Comparison of ENCODE assay signal across 26 mouse cellular contexts in genomic region chr5:127815292-127815691, GRCm38 (mm10).
A peak's percentile ranks its signal among the peaks of the same experiment; 100 is the strongest.
DNase-seq lines count a peak whose midpoint lies in the region; ATAC-seq lines count a peak whose summit lies in the region.
"Had no signal": no experiment of that assay in that cellular context is flagged by ENCODE, and none has a peak within 500 bp of the region (broad histone marks: within the 10 kb centered on the region; RNA-seq: fewer than 3 reads in every experiment).

No protein-coding gene starts in this region.

- no peak overlapping the region for H3K9ac ChIP-seq in embryonic facial prominence, embryonic 14.5 days (ENCODE audit: low read depth, low read length)
- H3K9ac ChIP-seq: embryonic facial prominence, embryonic 12.5 days; forebrain, embryonic 12.5 days; heart, embryonic 13.5 days; hindbrain, embryonic 14.5 days had no signal

- DNase-seq in embryonic facial prominence, embryonic 14.5 days (ENCODE audit: low spot score) = peak; percentile 3
- DNase-seq in embryonic facial prominence, embryonic 10.5 days (ENCODE audit: low spot score) = no peak
- peak; percentile 9 for DNase-seq in lung, postnatal 36 days
- no peak for DNase-seq in lung, postnatal 4 days
- peak; percentile 77 for DNase-seq in MEL-GATA-1-ER (ENCODE audit: extremely low read depth, low read depth)
- DNase-seq in c-Kit-positive CD71-positive TER-119-positive erythroid progenitor cells, embryonic 14.5 days (ENCODE audit: low spot score) = peak; percentile 27
- no peak for DNase-seq in B cell, adult 2 months
- no peak for DNase-seq in adrenal gland, postnatal 25 days
- DNase-seq: adrenal gland, adult 2 months; cerebellum, adult 11-12 months; cerebellum, adult 9-11 months; gastrocnemius, postnatal 10 days; gastrocnemius, postnatal 36 days; heart, adult 2 months; heart, postnatal 14 days; heart, postnatal 4 days had no signal

- WGBS in embryonic facial prominence, embryonic 14.5 days = 70% methylated on average over 8 of the region's 8 CpGs
- 88% methylated on average over 8 of the region's 8 CpGs for WGBS in embryonic facial prominence, embryonic 10.5 days

- H3K4me3 ChIP-seq in embryonic facial prominence, embryonic 14.5 days (ENCODE audit: low read depth, low read length) = no peak overlapping the region
- no peak overlapping the region for H3K4me3 ChIP-seq in embryonic facial prominence, embryonic 10.5 days
- H3K4me3 ChIP-seq: embryonic facial prominence, embryonic 12.5 days; erythroblast, embryonic 14.5 days; forebrain, embryonic 12.5 days; heart, adult 2 months; heart, embryonic 10.5 days; heart, embryonic 13.5 days had no signal

- no peak overlapping the region for H3K4me2 ChIP-seq in embryonic facial prominence, embryonic 14.5 days (ENCODE audit: low read depth, low read length)
- H3K4me2 ChIP-seq: embryonic facial prominence, embryonic 12.5 days; forebrain, embryonic 12.5 days; heart, embryonic 13.5 days; hindbrain, embryonic 14.5 days had no signal

- H3K27ac ChIP-seq in embryonic facial prominence, embryonic 14.5 days (replicated peaks; ENCODE audit: low read depth, low read length) = no peak overlapping the region
- H3K27ac ChIP-seq in embryonic facial prominence, embryonic 10.5 days (replicated peaks) = no peak overlapping the region
- H3K27ac ChIP-seq: embryonic facial prominence, embryonic 12.5 days; forebrain, embryonic 12.5 days; heart, adult 2 months; heart, embryonic 10.5 days; heart, embryonic 13.5 days; hindbrain, embryonic 14.5 days; hindbrain, postnatal 0 days had no signal

- no peaks in the 10 kb centered on the region for H3K4me1 ChIP-seq in embryonic facial prominence, embryonic 14.5 days (ENCODE audit: control insufficient read depth, insufficient read depth, low read length)
- no peaks in the 10 kb centered on the region for H3K4me1 ChIP-seq in embryonic facial prominence, embryonic 10.5 days
- H3K4me1 ChIP-seq: embryonic facial prominence, embryonic 12.5 days; forebrain, embryonic 12.5 days; heart, embryonic 10.5 days; heart, embryonic 13.5 days had no signal

- H3K36me3 ChIP-seq in embryonic facial prominence, embryonic 14.5 days (ENCODE audit: control insufficient read depth, insufficient read depth, low read length) = no peaks in the 10 kb centered on the region
- no peaks in the 10 kb centered on the region for H3K36me3 ChIP-seq in embryonic facial prominence, embryonic 10.5 days (replicated peaks)
- H3K36me3 ChIP-seq: embryonic facial prominence, embryonic 12.5 days; forebrain, embryonic 12.5 days; heart, embryonic 10.5 days; heart, embryonic 13.5 days had no signal

- no peaks in the 10 kb centered on the region for H3K27me3 ChIP-seq in embryonic facial prominence, embryonic 14.5 days (replicated peaks; ENCODE audit: control insufficient read depth, insufficient read depth, low read length)
- no peaks in the 10 kb centered on the region for H3K27me3 ChIP-seq in embryonic facial prominence, embryonic 10.5 days (replicated peaks; ENCODE audit: low read depth, poor library complexity, severe bottlenecking)
- H3K27me3 ChIP-seq: embryonic facial prominence, embryonic 12.5 days; forebrain, embryonic 12.5 days; heart, embryonic 13.5 days had no signal

- H3K9me3 ChIP-seq in embryonic facial prominence, embryonic 14.5 days (ENCODE audit: control insufficient read depth, low read length) = no peaks in the 10 kb centered on the region
- no peaks in the 10 kb centered on the region for H3K9me3 ChIP-seq in embryonic facial prominence, embryonic 10.5 days
- H3K9me3 ChIP-seq: embryonic facial prominence, embryonic 12.5 days; forebrain, embryonic 12.5 days; heart, embryonic 10.5 days; heart, embryonic 13.5 days had no signal

- ATAC-seq in embryonic facial prominence, embryonic 14.5 days (ENCODE audit: low read depth) = no peak
- ATAC-seq: forebrain, embryonic 16.5 days; hindbrain, postnatal 0 days; inflammation-experienced regulatory T-cells, adult 6 months; intestine, embryonic 16.5 days had no signal

Comparison
In these comparisons a context has a peak if more than half of its experiments do, and no peak if none do; other contexts are left out.
1. DNase-seq: peak in embryonic facial prominence, embryonic 14.5 days (single experiment), lung, postnatal 36 days (single experiment), MEL-GATA-1-ER (single experiment) and c-Kit-positive CD71-positive TER-119-positive erythroid progenitor cells, embryonic 14.5 days (single experiment); none in embryonic facial prominence, embryonic 10.5 days (single experiment), lung, postnatal 4 days (0 of 2), B cell, adult 2 months (0 of 2) and adrenal gland, postnatal 25 days (single experiment).